Mouse (Mus musculus) stomach, postnatal 0 days (tissue): ENCODE measurements at regions not wholly inside any gene's neighbourhood (a gene's known extent, or its start where the extent isn't known, plus 50 kb on each side); places are given as distances from the start of the nearest gene placed in this dataset.

ENCODE experiments used
- CTCF ChIP-seq: IDR thresholded peaks from 2 replicates; pipeline ENCODE4 v1.5.1; 2016; ENCODE audit warnings: antibody characterized with exemption, low read depth, mild to moderate bottlenecking, moderate library complexity
- EP300 ChIP-seq: optimal IDR thresholded peaks from 2 replicates; pipeline ENCODE3; 2016; ENCODE audit warnings: antibody characterized with exemption

DNA sequence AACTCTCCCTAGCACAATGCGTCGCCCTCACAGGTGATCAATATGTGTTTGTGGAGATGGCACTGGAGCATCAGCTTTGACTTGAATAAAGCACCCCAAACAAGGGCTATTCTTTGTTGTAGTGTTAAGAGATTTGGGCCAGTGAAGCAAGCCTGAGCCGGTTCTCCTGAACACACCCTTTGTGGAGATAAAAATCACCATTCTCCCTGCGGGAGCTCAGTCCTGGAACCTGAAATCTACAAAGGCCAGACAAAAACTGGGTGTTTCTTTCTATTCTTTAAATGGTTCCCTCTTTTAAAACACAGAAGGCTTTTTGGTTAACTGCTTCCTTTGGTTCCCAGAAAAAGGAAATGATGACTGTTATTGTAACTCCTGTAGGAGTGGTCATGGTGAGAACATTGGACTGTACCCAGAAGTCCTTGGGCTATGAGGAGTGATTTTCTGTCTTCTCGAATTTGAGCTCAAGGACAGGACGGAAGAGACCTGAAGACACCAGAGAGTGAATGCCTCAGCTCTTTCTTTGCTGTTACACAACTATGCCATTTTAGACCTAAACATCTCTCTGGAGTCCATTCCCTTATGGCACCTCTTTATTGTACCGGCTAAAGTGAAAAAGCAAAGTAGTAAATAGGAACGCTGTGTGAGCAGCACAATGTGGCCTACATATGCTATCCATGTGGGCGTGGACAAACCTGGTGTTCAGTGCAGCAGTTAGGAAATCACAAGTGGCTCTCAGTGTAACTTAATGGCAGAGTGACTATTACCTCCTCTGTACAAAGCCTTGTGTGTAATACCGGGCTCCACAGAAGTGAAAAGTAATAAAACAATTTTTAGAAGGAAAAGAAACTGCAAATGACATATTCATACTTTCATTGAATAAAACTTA lies 149.9 kb upstream of the Veph1 start:
- no peak for TF ChIP-seq CTCF
- no peak for TF ChIP-seq EP300
